In genomic region chr6:117810717-117811116, GRCm38 (mm10) we compare ENCODE assay signal across 26 mouse cellular contexts. TPM values are rescaled to one million over a fixed set of nuclear protein-coding genes. Genes with fewer than 3 reads are reported as not detected.
DNase-seq lines count a peak whose midpoint lies in the region; ATAC-seq and TF ChIP-seq lines count a peak whose summit lies in the region.
"Had no signal": no experiment of that assay in that cellular context is flagged by ENCODE, and none has a peak within 500 bp of the region (broad histone marks: within the 10 kb centered on the region; RNA-seq: fewer than 3 reads in every experiment).

No protein-coding gene starts in this region.

- no peaks in the 10 kb centered on the region for H3K36me3 ChIP-seq in midbrain, embryonic 11.5 days (ENCODE audit: control insufficient read depth, insufficient read depth, low read length)
- H3K36me3 ChIP-seq in midbrain, embryonic 15.5 days (replicated peaks): no peaks in the 10 kb centered on the region
- H3K36me3 ChIP-seq in embryonic facial prominence, embryonic 14.5 days (ENCODE audit: control insufficient read depth, insufficient read depth, low read length): no peaks in the 10 kb centered on the region
- H3K36me3 ChIP-seq: embryonic facial prominence, embryonic 15.5 days; G1E; heart, embryonic 10.5 days; heart, embryonic 13.5 days had no signal

- no peaks in the 10 kb centered on the region for H3K4me1 ChIP-seq in midbrain, embryonic 11.5 days (ENCODE audit: control insufficient read depth, insufficient read depth, low read length)
- no peaks in the 10 kb centered on the region for H3K4me1 ChIP-seq in midbrain, embryonic 15.5 days
- no peaks in the 10 kb centered on the region for H3K4me1 ChIP-seq in embryonic facial prominence, embryonic 14.5 days (ENCODE audit: control insufficient read depth, insufficient read depth, low read length)

- no peak overlapping the region for H3K9ac ChIP-seq in midbrain, embryonic 11.5 days (ENCODE audit: low read length)
- no peak overlapping the region for H3K9ac ChIP-seq in midbrain, embryonic 15.5 days
- H3K9ac ChIP-seq in embryonic facial prominence, embryonic 14.5 days (ENCODE audit: low read depth, low read length): no peak overlapping the region
- H3K9ac ChIP-seq: embryonic facial prominence, embryonic 15.5 days; forebrain, postnatal 0 days; heart, embryonic 13.5 days; hindbrain, embryonic 14.5 days had no signal

- H3K4me2 ChIP-seq in midbrain, embryonic 11.5 days: no peak overlapping the region
- no peak overlapping the region for H3K4me2 ChIP-seq in midbrain, embryonic 15.5 days
- no peak overlapping the region for H3K4me2 ChIP-seq in embryonic facial prominence, embryonic 14.5 days (ENCODE audit: low read depth, low read length)
- H3K4me2 ChIP-seq: embryonic facial prominence, embryonic 15.5 days; heart, embryonic 13.5 days; hindbrain, embryonic 14.5 days had no signal

- 87% methylated on average over 4 of the region's 4 CpGs for WGBS in midbrain, embryonic 11.5 days
- 77% methylated on average over 4 of the region's 4 CpGs for WGBS in midbrain, embryonic 15.5 days
- WGBS in embryonic facial prominence, embryonic 14.5 days: 53% methylated on average over 4 of the region's 4 CpGs

- intact Hi-C loops in gastrocnemius, adult 2 months (cut with DNase I): no loop called here

- no peak overlapping the region; the same call in 1 of the 2 replicates for H3K27ac ChIP-seq in gastrocnemius, adult 2 months
- no peak overlapping the region for H3K27ac ChIP-seq in midbrain, embryonic 11.5 days (ENCODE audit: low read depth, low read length)
- no peak overlapping the region for H3K27ac ChIP-seq in midbrain, embryonic 15.5 days
- H3K27ac ChIP-seq in embryonic facial prominence, embryonic 14.5 days (replicated peaks; ENCODE audit: low read depth, low read length): no peak overlapping the region
- H3K27ac ChIP-seq: embryonic facial prominence, embryonic 15.5 days; heart, adult 2 months; heart, embryonic 10.5 days; heart, embryonic 13.5 days; hindbrain, embryonic 14.5 days; hindbrain, postnatal 0 days had no signal

- no peaks in the 10 kb centered on the region for H3K9me3 ChIP-seq in midbrain, embryonic 11.5 days (ENCODE audit: control insufficient read depth, low read length)
- H3K9me3 ChIP-seq in midbrain, embryonic 15.5 days: no peaks in the 10 kb centered on the region
- H3K9me3 ChIP-seq in embryonic facial prominence, embryonic 14.5 days (ENCODE audit: control insufficient read depth, low read length): no peaks in the 10 kb centered on the region
- H3K9me3 ChIP-seq: embryonic facial prominence, embryonic 15.5 days; G1E; heart, embryonic 10.5 days; heart, embryonic 13.5 days had no signal

- H3K4me3 ChIP-seq in gastrocnemius, adult 2 months: no peak overlapping the region
- H3K4me3 ChIP-seq in midbrain, embryonic 11.5 days (ENCODE audit: low read depth, low read length): no peak overlapping the region
- no peak overlapping the region for H3K4me3 ChIP-seq in midbrain, embryonic 15.5 days
- no peak overlapping the region for H3K4me3 ChIP-seq in embryonic facial prominence, embryonic 14.5 days (ENCODE audit: low read depth, low read length)
- H3K4me3 ChIP-seq: embryonic facial prominence, embryonic 15.5 days; heart, adult 2 months; heart, embryonic 10.5 days; heart, embryonic 13.5 days had no signal

- peak; percentile 36 for DNase-seq in gastrocnemius, adult 2 months
- no peak for DNase-seq in gastrocnemius, postnatal 4 days (ENCODE audit: low spot score in 2 of 2)
- DNase-seq in midbrain, embryonic 11.5 days (ENCODE audit: low spot score, missing footprints): peak; percentile 51
- peak; percentile 70 for DNase-seq in embryonic facial prominence, embryonic 14.5 days (ENCODE audit: low spot score)
- no peak for DNase-seq in thymus, postnatal 4 days
- DNase-seq: adrenal gland, adult 2 months; adrenal gland, postnatal 14 days; B cell, adult 2 months; cerebellum, adult 11 months; cerebellum, adult 2 months; cerebellum, adult 9-11 months; cerebellum, postnatal 25 days; forebrain, postnatal 0 days; gastrocnemius, postnatal 25 days; heart, adult 2 months; heart, postnatal 14 days; heart, postnatal 4 days had no signal

- TF ChIP-seq CTCF in gastrocnemius, adult 2 months (IDR thresholded peaks at IDR 0.05): no peak

- ATAC-seq in midbrain, embryonic 11.5 days (ENCODE audit: low FRiP score): no peak
- ATAC-seq in midbrain, embryonic 15.5 days (replicated peaks): no peak
- no peak for ATAC-seq in embryonic facial prominence, embryonic 14.5 days (ENCODE audit: low read depth)
- ATAC-seq: forebrain, embryonic 14.5 days; forebrain, postnatal 0 days; hindbrain, postnatal 0 days; inflammation-experienced regulatory T-cells, adult 6 months had no signal

- H3K27me3 ChIP-seq in midbrain, embryonic 11.5 days (ENCODE audit: control insufficient read depth, insufficient read depth, low read length): peaks cover 2% of the 10 kb centered on the region; the same call in 1 of the 2 replicates
- H3K27me3 ChIP-seq in midbrain, embryonic 15.5 days (replicated peaks): no peaks in the 10 kb centered on the region
- H3K27me3 ChIP-seq in embryonic facial prominence, embryonic 14.5 days (replicated peaks; ENCODE audit: control insufficient read depth, insufficient read depth, low read length): no peaks in the 10 kb centered on the region
- H3K27me3 ChIP-seq: embryonic facial prominence, embryonic 15.5 days; heart, embryonic 13.5 days had no signal

RNA-seq across cellular contexts. Expression of gene Zfp637, which starts 30.3 kb away (rescaled TPM):
- 10 to 100 TPM; 39.9 to 42.3 TPM for total RNA-seq in gastrocnemius, adult 2 months (2021)
- 10 to 100 TPM; 41.5 to 41.8 TPM for total RNA-seq in gastrocnemius, postnatal 4 days (2021)
- 110 and 112 TPM in 2 replicates for polyA plus RNA-seq in midbrain, embryonic 11.5 days (2014; fragmentation: Nextera tagmentation; extraction: Ambion mirVana)
- 139 and 156 TPM in 2 replicates for polyA plus RNA-seq in midbrain, embryonic 15.5 days (2015; fragmentation: Nextera tagmentation; extraction: Ambion mirVana)
- 116 and 134 TPM in 2 replicates for polyA plus RNA-seq in embryonic facial prominence, embryonic 14.5 days (2014; fragmentation: Nextera tagmentation; extraction: Ambion mirVana)

RNA-seq across cellular contexts. Expression of gene Zfp239, which starts 51.2 kb away (rescaled TPM):
- total RNA-seq in gastrocnemius, adult 2 months (2021): under 1 TPM; 0.59 to 0.75 TPM
- total RNA-seq in gastrocnemius, postnatal 4 days (2021): 1 to 10 TPM in 1 of 2 experiments, under 1 TPM in 1; 0.80 to 1.2 TPM
- polyA plus RNA-seq in midbrain, embryonic 11.5 days (2014; fragmentation: Nextera tagmentation; extraction: Ambion mirVana): 11.8 and 12.5 TPM in 2 replicates
- polyA plus RNA-seq in midbrain, embryonic 15.5 days (2015; fragmentation: Nextera tagmentation; extraction: Ambion mirVana): 14.4 and 16.5 TPM in 2 replicates
- 6.1 and 7.9 TPM in 2 replicates for polyA plus RNA-seq in embryonic facial prominence, embryonic 14.5 days (2014; fragmentation: Nextera tagmentation; extraction: Ambion mirVana)

Comparison
In these comparisons a context has a peak if more than half of its experiments do, and no peak if none do; other contexts are left out.
1. DNase-seq: peak in gastrocnemius, adult 2 months (single experiment), midbrain, embryonic 11.5 days (single experiment) and embryonic facial prominence, embryonic 14.5 days (single experiment); none in gastrocnemius, postnatal 4 days (0 of 2) and thymus, postnatal 4 days (single experiment).